Mouse (Mus musculus) spleen, postnatal 36 days (tissue): ENCODE data around the gene Gm3043.
"Not testable (repeated sequence)": the region's sequence is repeated elsewhere in the genome, so short reads cannot be mapped to it uniquely, and the experiment has no call there.

Source experiments
- DNase-seq, 2 experiments: peaks; one replicate each; pipeline ENCODE4 v3.0.0; 2022; ENCODE audit warnings: low spot score in 2 of 2, mixed read lengths in 1 of 2

Gm3043 gene

DNA sequence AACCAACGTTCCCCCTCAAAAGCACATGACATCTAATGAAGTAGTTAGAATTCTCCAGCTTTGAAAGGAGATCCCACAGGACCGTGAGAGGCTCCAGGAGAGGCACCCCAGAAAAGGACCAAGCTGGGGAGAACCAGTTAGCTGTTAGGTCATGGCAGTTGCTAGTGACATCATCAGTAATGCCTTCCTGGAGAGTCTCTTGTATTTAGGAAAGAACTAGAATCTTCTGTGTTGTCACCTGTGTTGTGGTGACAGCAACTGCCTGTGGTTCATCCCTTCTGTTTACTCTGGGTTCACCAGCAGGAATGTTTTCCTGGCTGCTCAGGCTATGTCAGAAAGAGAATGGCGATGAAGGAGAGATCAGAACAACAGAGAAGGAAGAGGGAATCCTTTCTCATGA, at the start of gene Gm3043:
Gene Gm3043, plus strand, starts transcription at position 301 of the 400 bp plus-strand sequence.
- DNase-seq, result not testable (repeated sequence)

DNA sequence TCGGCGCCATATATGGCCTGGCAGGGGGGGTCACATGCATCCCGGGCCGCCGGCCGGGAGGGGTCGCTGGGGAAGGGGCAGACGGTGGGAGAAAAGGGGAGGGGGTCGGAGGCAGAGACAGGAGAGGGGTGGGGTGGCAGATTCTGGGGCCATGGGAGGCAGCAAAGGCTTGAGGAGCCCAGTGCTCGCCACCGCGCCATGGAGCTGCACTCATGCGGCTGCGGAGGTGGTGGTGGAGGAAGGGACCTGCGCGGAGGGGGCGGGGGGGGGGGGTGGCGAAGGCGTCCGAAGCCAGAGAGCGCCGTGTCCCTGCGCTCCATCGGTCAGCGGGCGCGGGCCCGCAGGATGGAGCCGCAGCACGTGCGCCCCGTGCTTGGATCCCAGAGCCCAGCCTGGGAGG, 36.9 kb upstream of the Gm3043 start, which contains the start of gene Gm3020:
Gene Gm3020, plus strand, starts transcription at position 301 of the 400 bp plus-strand sequence.
- not testable (repeated sequence) for DNase-seq
